Mouse (Mus musculus) kidney, postnatal 4 days (tissue): ENCODE measurements at regions not wholly inside any gene's neighbourhood (a gene's known extent, or its start where the extent isn't known, plus 50 kb on each side); places are given as distances from the start of the nearest gene placed in this dataset.
A peak's percentile ranks its signal among the peaks of the same experiment; 100 is the strongest.

ENCODE experiments used
- DNase-seq, 2 experiments: peaks; one replicate each; pipeline ENCODE4 v3.0.0; 2021; ENCODE audit warnings: mixed read lengths in 2 of 2

GRCm38 (mm10) chr10:92225818-92226217 is 496.4 kb downstream of the Nedd1 start:
- DNase-seq = peak; percentile 34 to 45

- no peak for DNase-seq
Observed at GRCm38 (mm10) chr10:92225071-92225470, 497.1 kb downstream of the Nedd1 start.

GRCm38 (mm10) chr10:92219310-92219709 is 502.9 kb downstream of the Nedd1 start:
- no peak for DNase-seq

- DNase-seq = no peak
Observed at GRCm38 (mm10) chr10:92170856-92171255, 551.4 kb downstream of the Nedd1 start.

GRCm38 (mm10) chr10:92166057-92166456 is 556.2 kb downstream of the Nedd1 start:
- DNase-seq = no peak

GRCm38 (mm10) chr10:92164991-92165390 is 557.2 kb downstream of the Nedd1 start:
- DNase-seq = peak in 1 of 2 experiments; percentile 3

GRCm38 (mm10) chr10:92164648-92164960 is 557.6 kb downstream of the Nedd1 start:
- no peak for DNase-seq

GRCm38 (mm10) chr10:92163851-92164647 is 558.2 kb downstream of the Nedd1 start:
- DNase-seq = no peak

GRCm38 (mm10) chr10:92163071-92163504 is 559.1 kb downstream of the Nedd1 start:
- DNase-seq = no peak

GRCm38 (mm10) chr10:92162473-92163011 is 559.7 kb downstream of the Nedd1 start:
- DNase-seq = peak; percentile 22 to 48

- no peak for DNase-seq
Observed at GRCm38 (mm10) chr10:92161501-92161900, 560.7 kb downstream of the Nedd1 start.

GRCm38 (mm10) chr10:92146263-92146662 is 576.0 kb downstream of the Nedd1 start:
- no peak for DNase-seq

GRCm38 (mm10) chr10:92135521-92135920 is 586.7 kb downstream of the Nedd1 start:
- no peak for DNase-seq

GRCm38 (mm10) chr10:92112790-92113189 is 609.4 kb downstream of the Nedd1 start:
- DNase-seq = no peak

- DNase-seq = no peak
Observed at GRCm38 (mm10) chr10:92106331-92106730, 615.9 kb downstream of the Nedd1 start.

- no peak for DNase-seq
Observed at GRCm38 (mm10) chr10:92103887-92104286, 618.3 kb downstream of the Nedd1 start.

GRCm38 (mm10) chr10:92102755-92103154 is 619.5 kb downstream of the Nedd1 start:
- DNase-seq = no peak

GRCm38 (mm10) chr10:92097562-92097961 is 624.7 kb downstream of the Nedd1 start:
- no peak for DNase-seq

GRCm38 (mm10) chr10:92097081-92097480 is 625.1 kb downstream of the Nedd1 start:
- DNase-seq = no peak

- no peak for DNase-seq
Observed at GRCm38 (mm10) chr10:92091480-92092395, 630.5 kb downstream of the Nedd1 start.

- no peak for DNase-seq
Observed at GRCm38 (mm10) chr10:92082111-92082510, 640.1 kb downstream of the Nedd1 start.

GRCm38 (mm10) chr10:92081199-92081598 is 641.0 kb downstream of the Nedd1 start:
- no peak for DNase-seq

- peak; percentile 2 to 4 for DNase-seq
Observed at GRCm38 (mm10) chr10:92079421-92079820, 642.8 kb downstream of the Nedd1 start.

- no peak for DNase-seq
Observed at GRCm38 (mm10) chr10:92077291-92077690, 644.9 kb downstream of the Nedd1 start.
